Comparison of ENCODE assay signal across 33 mouse cellular contexts in the genomic region with DNA sequence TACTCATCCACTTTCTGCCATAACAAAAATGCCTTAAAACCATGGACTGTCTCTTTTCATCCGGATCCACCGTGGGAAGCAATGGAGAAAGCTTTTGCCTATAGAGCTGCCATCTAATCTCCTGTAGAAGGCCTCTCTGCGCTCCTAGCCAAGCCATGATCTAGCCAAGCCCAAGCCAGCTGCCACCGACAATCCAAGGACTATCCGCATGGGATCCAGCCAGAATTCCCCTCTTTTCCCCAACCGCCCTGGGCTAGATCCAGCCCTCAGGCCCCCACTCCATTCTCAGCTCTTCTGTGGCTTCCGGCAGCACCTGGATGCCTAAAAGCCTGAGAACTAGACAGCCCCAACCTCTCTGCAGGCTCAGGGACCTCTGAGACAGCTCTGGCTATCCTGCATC. TPM values are rescaled to one million over a fixed set of nuclear protein-coding genes. Genes with fewer than 3 reads are reported as not detected.
"Had no signal": no experiment of that assay in that cellular context is flagged by ENCODE, and none has a peak within 500 bp of the region (broad histone marks: within the 10 kb centered on the region; RNA-seq: fewer than 3 reads in every experiment).

No protein-coding gene starts in this region.

- H3K27me3 ChIP-seq: heart, embryonic 12.5 days; hindbrain, embryonic 12.5 days; intestine, embryonic 15.5 days; limb, embryonic 12.5 days; liver, embryonic 13.5 days; liver, embryonic 15.5 days had no signal

- H3K27ac ChIP-seq: gastrocnemius, adult 2 months; heart, embryonic 10.5 days; hindbrain, embryonic 10.5 days; hindbrain, embryonic 12.5 days; hindbrain, embryonic 14.5 days; intestine, embryonic 15.5 days; layer of hippocampus, adult 2 months; left cerebral cortex, adult 2 months; limb, embryonic 10.5 days; limb, embryonic 12.5 days; liver, embryonic 13.5 days; liver, embryonic 15.5 days had no signal

- H3K4me1 ChIP-seq: heart, embryonic 10.5 days; heart, embryonic 12.5 days; hindbrain, embryonic 10.5 days; hindbrain, embryonic 12.5 days; intestine, embryonic 15.5 days; limb, embryonic 10.5 days; limb, embryonic 12.5 days; liver, embryonic 13.5 days; liver, embryonic 15.5 days had no signal

- DNase-seq: gastrocnemius, adult 2 months; gastrocnemius, postnatal 10 days; gastrocnemius, postnatal 25 days; heart, adult 18-20 months; heart, postnatal 10 days; heart, postnatal 4 days; kidney, adult 18-20 months; kidney, adult 8-10 months; kidney, postnatal 10 days; kidney, postnatal 25 days; kidney, postnatal 4 days; liver; liver, embryonic 13.5 days; liver, postnatal 0 days had no signal

- H3K4me3 ChIP-seq: gastrocnemius, adult 2 months; heart, embryonic 10.5 days; heart, embryonic 12.5 days; hindbrain, embryonic 10.5 days; hindbrain, embryonic 12.5 days; intestine, embryonic 15.5 days; layer of hippocampus, adult 2 months; left cerebral cortex, adult 2 months; limb, embryonic 10.5 days; limb, embryonic 12.5 days; liver, embryonic 13.5 days; liver, embryonic 15.5 days had no signal

RNA-seq across cellular contexts. Expression of a gene that starts 6.7 kb away (rescaled TPM):
- polyA plus RNA-seq: heart, embryonic 10.5 days; heart, embryonic 12.5 days; heart, embryonic 14.5 days; heart, embryonic 16.5 days; inflammation-experienced regulatory T-cells, adult 6 months; intestine, embryonic 15.5 days; intestine, postnatal 0 days; kidney, embryonic 14.5 days; kidney, embryonic 16.5 days; limb, embryonic 10.5 days; limb, embryonic 12.5 days; limb, embryonic 14.5 days; liver, embryonic 11.5 days; liver, embryonic 13.5 days; liver, embryonic 15.5 days; liver, postnatal 0 days had no signal
